Mouse (Mus musculus) bone marrow macrophage, adult 2 months (primary cell): ENCODE data around the gene Stradb.

Experiments used
- CTCF ChIP-seq: IDR thresholded peaks from 2 replicates; pipeline ENCODE4 v1.5.1; 2012; ENCODE audit warnings: low read depth, mild to moderate bottlenecking, low read length, moderate library complexity
- POLR2A ChIP-seq: IDR thresholded peaks from 2 replicates; pipeline ENCODE4 v1.6.1; 2012; ENCODE audit warnings: mild to moderate bottlenecking, low read depth, low read length, borderline replicate concordance

DNA sequence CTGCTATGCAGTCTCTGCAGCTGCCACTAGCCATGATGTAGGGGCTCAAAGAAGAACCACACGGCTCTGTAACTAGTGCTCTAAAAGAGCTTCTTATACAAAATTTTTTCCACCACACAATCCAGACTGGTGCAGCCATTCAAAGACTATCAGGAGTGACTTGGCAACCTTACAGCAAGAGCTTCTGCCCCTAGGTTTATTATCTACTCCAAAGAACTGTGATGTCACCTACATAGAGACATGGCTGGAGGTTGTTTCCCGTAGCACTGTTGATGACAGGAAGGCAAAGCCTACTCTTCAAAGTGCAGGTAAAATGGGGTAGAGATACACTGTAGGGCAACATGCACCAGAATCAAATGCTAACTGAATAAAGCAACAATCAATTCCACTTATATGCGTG, 17.6 kb upstream of the Stradb start:
- no peak for TF ChIP-seq CTCF
- TF ChIP-seq POLR2A: no peak
